Mouse (Mus musculus) bone marrow macrophage, adult 2 months (primary cell): ENCODE measurements around the gene Lsm10. TPM values are rescaled to one million over a fixed set of nuclear protein-coding genes. Genes with fewer than 3 reads are reported as not detected.

Source experiments
- H3K27ac ChIP-seq: 2 replicates; pipeline ENCODE4 v1.5.1; 2012; ENCODE audit warnings: low read depth, low read length; ENCODE audit not compliant: insufficient read depth
- H3K4me1 ChIP-seq: 2 replicates; pipeline ENCODE4 v1.6.1; 2012; ENCODE audit warnings: low read length; ENCODE audit not compliant: control insufficient read depth, insufficient read depth
- H3K4me3 ChIP-seq: 2 replicates; pipeline ENCODE4 v1.5.1; 2012; ENCODE audit warnings: mild to moderate bottlenecking, low read length, moderate library complexity; ENCODE audit not compliant: insufficient read depth
- CTCF ChIP-seq: IDR thresholded peaks from 2 replicates; pipeline ENCODE4 v1.5.1; 2012; ENCODE audit warnings: low read depth, mild to moderate bottlenecking, low read length, moderate library complexity
- POLR2A ChIP-seq: IDR thresholded peaks from 2 replicates; pipeline ENCODE4 v1.6.1; 2012; ENCODE audit warnings: mild to moderate bottlenecking, low read depth, low read length, borderline replicate concordance
- polyA plus RNA-seq: library from polyadenylated mRNA; stranded (reverse); fragments of >200 nt; gene quantifications from 2 replicates; pipeline ENCODE4 v1.2.4, GENCODE M21; 2012; ENCODE audit not compliant: missing spikeins, insufficient read depth, insufficient read length

Gene Lsm10
- polyA plus RNA-seq, 1 experiment: 37.9 TPM

- Histone ChIP-seq H3K4me1 (peaks cover 53% of the 10 kb centered on the region), H3K4me3 (peak overlapping the region; percentile 51), H3K27ac (peak overlapping the region; percentile 72)
- TF ChIP-seq CTCF (no peak), POLR2A (no peak)
Observed at GRCm38 (mm10) chr4:126109613-126110373, 13.4 kb downstream of the Lsm10 start.

GRCm38 (mm10) chr4:126110374-126111152 is 14.1 kb downstream of the Lsm10 start:
- no peak for TF ChIP-seq POLR2A
- no peak for TF ChIP-seq CTCF
- Histone ChIP-seq H3K4me3 (peak overlapping the region; percentile 51), H3K4me1 (peaks cover 47% of the 10 kb centered on the region), H3K27ac (peak overlapping the region; percentile 72)

GRCm38 (mm10) chr4:126111153-126111549 is 14.7 kb downstream of the Lsm10 start:
- Histone ChIP-seq H3K4me1 (peaks cover 46% of the 10 kb centered on the region), H3K4me3 (peak overlapping the region; percentile 51), H3K27ac (peak overlapping the region; percentile 72)
- TF ChIP-seq POLR2A (no peak), CTCF (no peak)

DNA sequence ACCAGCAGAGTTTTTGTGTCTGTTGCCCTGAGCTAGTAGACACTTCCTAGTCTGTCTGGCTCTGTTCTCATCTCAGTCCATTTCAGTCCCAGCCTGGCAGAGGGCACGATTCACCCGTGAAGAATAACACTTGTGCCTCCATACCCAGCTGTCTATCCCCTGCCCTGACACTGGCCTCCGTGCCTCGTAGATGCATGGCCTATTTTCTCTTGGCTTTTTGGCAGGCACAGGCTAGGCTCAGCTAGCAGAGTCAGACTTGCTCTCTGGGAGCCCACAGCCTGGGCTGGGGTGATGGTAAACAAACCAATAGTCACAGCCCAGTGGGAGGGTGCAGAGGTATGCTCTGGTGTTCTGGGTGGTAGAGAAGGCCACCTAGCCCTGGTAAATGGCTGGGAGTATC is 16.8 kb downstream of the Lsm10 start:
- Histone ChIP-seq H3K27ac (no peak overlapping the region), H3K4me1 (peaks cover 41% of the 10 kb centered on the region), H3K4me3 (no peak overlapping the region)
- TF ChIP-seq CTCF: no peak
- TF ChIP-seq POLR2A: no peak

GRCm38 (mm10) chr4:126113943-126114342 is 17.5 kb downstream of the Lsm10 start:
- Histone ChIP-seq H3K27ac (no peak overlapping the region), H3K4me3 (no peak overlapping the region), H3K4me1 (peaks cover 34% of the 10 kb centered on the region)
- TF ChIP-seq POLR2A: no peak
- TF ChIP-seq CTCF: peak; percentile 47

GRCm38 (mm10) chr4:126115411-126115810 is 19.0 kb downstream of the Lsm10 start:
- TF ChIP-seq CTCF (no peak), POLR2A (no peak)
- Histone ChIP-seq H3K4me3 (no peak overlapping the region), H3K4me1 (peaks cover 19% of the 10 kb centered on the region), H3K27ac (no peak overlapping the region)

GRCm38 (mm10) chr4:126115871-126116521 is 19.6 kb downstream of the Lsm10 start:
- H3K4me1 ChIP-seq: peaks cover 18% of the 10 kb centered on the region
- no peak overlapping the region for H3K27ac ChIP-seq
- no peak for TF ChIP-seq POLR2A
- no peak for TF ChIP-seq CTCF
- H3K4me3 ChIP-seq: no peak overlapping the region

GRCm38 (mm10) chr4:126117116-126117515 is 20.7 kb downstream of the Lsm10 start:
- peaks cover 9% of the 10 kb centered on the region for H3K4me1 ChIP-seq
- no peak overlapping the region for H3K27ac ChIP-seq
- H3K4me3 ChIP-seq: no peak overlapping the region
- TF ChIP-seq CTCF: no peak
- TF ChIP-seq POLR2A: no peak

DNA sequence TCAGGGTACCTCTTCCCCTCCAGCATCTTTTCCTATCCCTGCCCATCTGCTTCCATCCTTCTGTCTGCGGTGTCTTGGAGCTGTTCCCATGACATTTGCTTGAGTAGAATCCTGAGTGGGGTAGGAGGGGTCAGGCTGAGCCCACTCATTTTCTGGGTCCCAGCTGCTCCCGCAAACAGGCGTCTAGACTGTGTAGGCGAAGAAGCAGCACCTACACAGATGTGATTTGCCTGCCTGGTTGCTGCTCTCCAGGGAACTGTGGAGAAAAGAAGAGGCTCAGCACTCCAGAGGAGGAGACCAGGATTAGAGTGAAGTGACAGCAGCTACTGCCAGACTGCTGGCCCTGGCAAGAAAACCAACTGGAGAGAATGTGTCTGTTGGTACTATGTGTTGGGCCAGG is 22.2 kb downstream of the Lsm10 start:
- Histone ChIP-seq H3K27ac (no peak overlapping the region), H3K4me1 (no peaks in the 10 kb centered on the region; the same call in 1 of the 2 replicates), H3K4me3 (no peak overlapping the region)
- no peak for TF ChIP-seq CTCF
- TF ChIP-seq POLR2A: no peak
